30 mouse cellular contexts compared by ENCODE assay signal in the genomic region with DNA sequence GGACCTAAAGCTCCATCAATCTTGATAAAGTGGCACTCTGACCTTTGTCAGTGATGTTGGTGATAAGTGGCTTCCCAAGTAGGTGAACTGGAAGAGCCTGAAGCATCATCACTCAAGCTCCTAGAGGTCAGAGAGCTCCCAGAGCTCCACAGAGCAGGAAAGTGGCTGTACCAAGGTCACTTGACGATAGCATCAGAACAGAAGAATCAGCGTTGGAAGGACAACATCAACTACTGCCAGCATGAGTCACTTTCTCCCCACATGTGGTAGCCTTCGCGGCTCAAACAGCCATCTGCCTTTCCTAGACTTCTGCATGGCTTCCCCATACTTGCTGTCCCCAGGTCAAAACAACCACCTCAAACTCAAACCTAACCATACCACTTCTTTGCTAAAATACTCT.
A peak's percentile ranks its signal among the peaks of the same experiment; 100 is the strongest.
DNase-seq lines count a peak whose midpoint lies in the region; TF ChIP-seq lines count a peak whose summit lies in the region.
"Had no signal": no experiment of that assay in that cellular context is flagged by ENCODE, and none has a peak within 500 bp of the region (broad histone marks: within the 10 kb centered on the region; RNA-seq: fewer than 3 reads in every experiment).

No protein-coding gene starts in this region.

- H3K9me3 ChIP-seq in forebrain, embryonic 10.5 days, result no peaks in the 10 kb centered on the region
- H3K9me3 ChIP-seq: embryonic facial prominence, embryonic 10.5 days; embryonic facial prominence, embryonic 15.5 days; forebrain, embryonic 13.5 days; heart, embryonic 13.5 days; hindbrain, embryonic 15.5 days; kidney, embryonic 15.5 days; liver, embryonic 13.5 days; midbrain, embryonic 13.5 days had no signal

- no peak overlapping the region for H3K4me3 ChIP-seq in cerebellum, adult 2 months (replicated peaks; ENCODE audit: insufficient read depth, low read depth, low read length)
- H3K4me3 ChIP-seq in layer of hippocampus, adult 2 months, result no peak overlapping the region
- H3K4me3 ChIP-seq in forebrain, embryonic 10.5 days, result no peak overlapping the region
- H3K4me3 ChIP-seq: embryonic facial prominence, embryonic 10.5 days; embryonic facial prominence, embryonic 15.5 days; forebrain, embryonic 13.5 days; heart, embryonic 13.5 days; hindbrain, embryonic 15.5 days; kidney, embryonic 15.5 days; liver, embryonic 13.5 days; midbrain, embryonic 13.5 days had no signal

- no peaks in the 10 kb centered on the region for H3K27me3 ChIP-seq in cerebellum, adult 2 months (ENCODE audit: control insufficient read depth, insufficient read depth, low read length)
- H3K27me3 ChIP-seq in forebrain, embryonic 10.5 days (ENCODE audit: poor library complexity, severe bottlenecking), result no peaks in the 10 kb centered on the region
- H3K27me3 ChIP-seq: embryonic facial prominence, embryonic 15.5 days; forebrain, embryonic 13.5 days; hindbrain, embryonic 15.5 days; liver, embryonic 13.5 days; Patski had no signal

- 0 out of 2 replicates have a peak overlapping the region, but pooled peaks have one; percentile 2 for H3K27ac ChIP-seq in cerebellum, adult 2 months (ENCODE audit: insufficient read depth, low read length)
- H3K27ac ChIP-seq in layer of hippocampus, adult 2 months, result peak overlapping the region; percentile 82; the same call in 1 of the 2 replicates
- no peak overlapping the region for H3K27ac ChIP-seq in forebrain, embryonic 10.5 days
- H3K27ac ChIP-seq: embryonic facial prominence, embryonic 10.5 days; embryonic facial prominence, embryonic 15.5 days; forebrain, embryonic 13.5 days; heart, embryonic 13.5 days; kidney, embryonic 15.5 days; liver, embryonic 13.5 days; macrophage had no signal

- peak; percentile 60 to 76 for DNase-seq in cerebellum, adult 2 months
- DNase-seq in cerebellum, postnatal 14 days, result no peak
- no peak for DNase-seq in layer of hippocampus, adult 2 months (ENCODE audit: low spot score in 2 of 2)
- DNase-seq in layer of hippocampus, adult 8-10 months (ENCODE audit: low spot score in 2 of 2), result no peak
- DNase-seq in adrenal gland, postnatal 10 days, result peak; percentile 56
- DNase-seq in liver, result no peak
- no peak for DNase-seq in forebrain, embryonic 10.5 days (ENCODE audit: extremely low spot score, low spot score)
- DNase-seq: cerebellum, postnatal 10 days; gastrocnemius, postnatal 14 days; heart, adult 18-20 months; heart, postnatal 10 days; kidney, adult 18-20 months; kidney, postnatal 25 days; layer of hippocampus, postnatal 36 days; left cerebral cortex, postnatal 4 days; liver, embryonic 13.5 days; lung, adult 18-20 months; right cerebral cortex, adult 18-20 months; spleen, adult 18-20 months; thymus, adult 18-20 months; thymus, postnatal 25 days had no signal

- TF ChIP-seq CTCF in cerebellum, adult 2 months (IDR thresholded peaks at IDR 0.05; ENCODE audit: borderline replicate concordance, insufficient read depth, low read depth, low read length), result no peak
- TF ChIP-seq CTCF in layer of hippocampus, adult 2 months (conservative IDR thresholded peaks at IDR 0.05), result no peak

- no peak for TF ChIP-seq POLR2A in cerebellum, adult 2 months (IDR thresholded peaks at IDR 0.05; ENCODE audit: borderline replicate concordance, insufficient read depth, low read length)

- WGBS in cerebellum, adult 2 months, result 13% methylated on average over 4 of the region's 4 CpGs
- 93% methylated on average over 4 of the region's 4 CpGs for WGBS in forebrain, embryonic 10.5 days

- H3K4me1 ChIP-seq in cerebellum, adult 2 months (ENCODE audit: control insufficient read depth, insufficient read depth, low read length), result peaks cover 52% of the 10 kb centered on the region
- H3K4me1 ChIP-seq in forebrain, embryonic 10.5 days, result peaks cover 35% of the 10 kb centered on the region

- H3K36me3 ChIP-seq in forebrain, embryonic 10.5 days (replicated peaks), result no peaks in the 10 kb centered on the region
- H3K36me3 ChIP-seq: embryonic facial prominence, embryonic 10.5 days; embryonic facial prominence, embryonic 15.5 days; heart, embryonic 13.5 days; hindbrain, embryonic 15.5 days; kidney, embryonic 15.5 days; midbrain, embryonic 13.5 days had no signal

Comparison
In these comparisons a context has a peak if more than half of its experiments do, and no peak if none do; other contexts are left out.
1. DNase-seq: peak in cerebellum, adult 2 months (2 of 2) and adrenal gland, postnatal 10 days (single experiment); none in cerebellum, postnatal 14 days (0 of 2), layer of hippocampus, adult 2 months (0 of 2), layer of hippocampus, adult 8-10 months (0 of 2), liver (single experiment) and forebrain, embryonic 10.5 days (single experiment).